Mouse (Mus musculus) gastrocnemius, postnatal 10 days (tissue): ENCODE measurements around the gene Fam131a. TPM values are rescaled to one million over a fixed set of nuclear protein-coding genes. Genes with fewer than 3 reads are reported as not detected.

Source experiments
- DNase-seq: peaks from one replicate; pipeline ENCODE4 v3.0.0; 2021; ENCODE audit warnings: mixed read lengths
- total RNA-seq, 2 experiments: library from RNA; stranded (reverse); gene quantifications; 2 replicates each; pipeline ENCODE4 v1.2.3; 2021

Gene Fam131a
- total RNA-seq, 2 experiments from 2014 or later, result 28.0 to 29.8 TPM

DNA sequence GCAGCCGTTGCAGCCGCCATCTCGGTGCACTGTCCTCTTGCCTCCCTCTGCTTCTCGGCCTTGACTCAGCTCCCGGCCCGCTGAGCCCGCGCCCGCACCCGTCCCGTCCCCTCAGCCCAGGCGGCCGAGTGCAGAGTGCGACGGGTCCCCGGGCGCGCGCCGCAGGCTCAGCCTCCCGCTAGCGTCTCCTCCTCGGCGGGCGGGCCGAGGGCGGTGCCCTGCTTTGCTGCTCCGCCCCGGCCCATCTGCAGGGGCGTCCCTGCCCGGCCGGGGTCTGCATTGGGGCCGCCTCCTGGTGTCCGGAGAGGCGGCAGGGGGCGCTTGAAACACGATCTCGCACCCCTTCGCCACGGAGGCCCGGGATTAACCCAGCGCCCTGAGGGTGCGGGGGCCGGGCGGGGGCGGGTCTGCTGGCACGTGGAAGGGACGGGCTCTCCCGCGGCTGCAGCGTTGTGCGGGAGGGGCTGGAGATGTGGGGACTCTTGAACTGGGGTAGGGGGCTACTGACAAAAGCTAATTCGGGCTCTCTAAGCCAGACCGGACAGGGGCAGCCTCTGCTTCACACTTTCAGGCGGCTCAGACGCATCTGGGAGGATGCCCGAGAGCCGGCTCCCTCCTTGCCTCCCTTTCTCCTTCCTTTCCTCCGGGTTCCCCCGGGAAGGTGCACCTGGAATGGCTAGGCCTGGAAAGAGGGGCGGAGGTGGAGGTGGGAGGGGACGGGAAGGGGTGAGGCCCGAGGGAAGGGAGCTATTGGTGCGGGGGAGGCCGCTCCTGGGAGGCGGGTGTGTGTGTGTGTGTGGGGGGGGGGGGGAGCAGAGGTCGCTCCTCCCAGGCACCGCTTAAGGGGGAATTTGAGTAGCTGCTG, 23.2 kb downstream of the Fam131a start:
- DNase-seq, result peak; percentile 76

DNA sequence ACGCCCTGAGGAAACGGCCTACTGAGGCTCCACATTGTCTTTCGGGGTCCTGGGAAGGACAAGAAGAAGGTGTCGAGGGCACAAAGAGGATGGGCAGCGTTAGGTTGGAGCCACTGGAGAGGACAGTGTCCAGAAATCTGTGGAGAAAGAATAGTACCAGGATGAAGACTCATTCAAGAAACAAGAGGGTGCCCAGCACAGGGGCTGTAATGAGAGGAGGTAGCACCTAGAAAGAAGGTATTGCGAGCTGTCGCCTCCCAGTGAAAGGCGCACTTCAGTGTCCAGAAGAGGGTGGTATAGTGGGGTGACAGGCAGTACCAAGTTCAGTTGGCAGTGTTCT, 23.8 kb downstream of the Fam131a start:
- no peak for DNase-seq

DNA sequence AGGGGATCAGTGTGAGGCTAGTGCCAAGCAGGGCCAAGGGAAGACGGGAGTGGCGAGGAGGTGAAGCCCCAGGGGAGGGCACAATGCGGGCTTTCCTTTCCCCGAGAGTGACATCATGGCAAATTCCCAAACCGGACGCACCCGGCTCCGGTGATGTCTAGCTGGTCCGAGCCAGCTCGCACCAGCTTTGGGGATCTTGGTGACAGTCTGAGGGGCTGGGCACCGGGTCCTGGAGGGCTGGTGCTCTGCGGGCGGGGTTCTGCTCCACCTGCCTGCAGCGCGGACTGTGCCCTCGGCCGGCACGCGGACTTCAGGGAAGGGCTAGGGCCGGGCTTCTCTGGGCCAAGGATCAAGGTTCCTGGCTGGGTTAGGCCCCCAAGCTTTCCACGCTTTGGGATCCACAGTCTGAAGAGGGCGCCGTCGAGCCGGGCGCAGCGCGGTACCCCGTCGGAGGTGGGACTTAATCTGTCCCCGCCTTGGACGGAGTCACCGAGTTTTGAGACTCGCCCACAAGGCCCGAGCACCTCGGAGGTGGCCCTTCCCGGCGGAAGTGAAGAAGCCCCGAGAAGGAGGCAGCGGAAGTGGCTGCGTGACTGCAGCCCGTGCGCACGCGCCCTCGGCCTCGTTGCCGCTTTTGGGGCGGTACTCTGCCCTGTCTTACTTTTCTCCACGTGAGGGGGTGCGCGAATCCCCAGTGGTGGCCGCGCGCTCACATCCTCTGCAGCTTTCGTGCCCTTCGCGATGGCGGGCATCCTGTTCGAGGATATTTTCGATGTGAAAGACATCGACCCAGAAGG, 24.3 kb downstream of the Fam131a start, which contains the start of the genes Polr2h and Clcn2:
TSS of gene Polr2h (plus strand) at position 485 of the 797 bp plus-strand sequence.
TSS of gene Clcn2 (minus strand) at position 566 of the 797 bp plus-strand sequence.
- peak; percentile 97 for DNase-seq

DNA sequence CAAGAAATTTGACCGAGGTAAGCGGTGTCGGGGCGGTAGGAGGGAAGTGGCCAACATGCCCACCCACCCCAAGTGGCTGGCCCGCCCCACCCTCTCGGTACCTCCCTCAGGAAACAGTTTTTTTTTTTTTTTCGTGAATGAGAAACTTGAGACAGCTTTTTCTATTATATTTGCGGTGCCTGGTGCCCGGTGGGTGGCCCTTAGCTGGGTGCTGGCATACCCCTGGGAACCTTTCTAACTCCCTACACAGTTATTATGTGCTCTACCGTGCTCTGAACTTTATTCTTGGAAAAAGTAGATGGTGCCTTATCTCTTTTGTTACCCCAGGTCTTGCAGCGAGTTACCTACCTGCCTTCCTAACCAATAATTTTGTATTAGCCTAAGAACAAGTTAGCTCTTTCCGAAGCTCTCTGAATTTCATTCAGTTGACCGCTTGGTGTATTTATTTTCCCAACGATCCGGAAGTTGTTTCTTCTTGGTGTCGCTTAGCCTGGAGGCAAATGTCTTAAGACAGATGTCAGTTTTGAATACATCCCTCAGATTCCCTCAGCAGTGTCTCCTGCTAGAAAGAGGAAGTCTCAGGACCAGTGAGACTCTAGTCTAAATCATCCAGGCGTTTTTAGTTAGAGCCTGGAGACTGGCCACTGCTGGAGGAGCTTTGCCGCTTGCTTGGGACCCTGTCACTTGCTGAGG, 25.1 kb downstream of the Fam131a start:
- no peak for DNase-seq

DNA sequence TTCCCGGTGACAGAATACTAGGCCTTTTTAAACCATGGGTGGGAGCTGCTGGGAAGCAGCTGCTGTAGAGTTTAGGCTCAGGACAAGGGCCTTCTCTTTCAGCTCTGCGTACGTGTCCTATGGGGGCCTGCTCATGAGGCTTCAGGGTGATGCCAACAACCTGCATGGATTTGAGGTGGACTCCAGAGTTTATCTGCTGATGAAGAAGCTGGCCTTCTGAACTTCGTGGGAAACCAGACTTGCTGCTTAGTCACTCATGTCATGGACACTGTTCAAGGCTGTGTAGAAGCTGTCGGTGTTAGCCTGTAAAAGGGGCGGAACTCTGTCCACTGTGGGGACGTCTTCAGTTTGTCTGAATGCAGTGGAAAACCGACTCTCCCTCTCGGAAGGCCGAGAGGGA, 28.8 kb downstream of the Fam131a start:
- DNase-seq, result no peak

DNA sequence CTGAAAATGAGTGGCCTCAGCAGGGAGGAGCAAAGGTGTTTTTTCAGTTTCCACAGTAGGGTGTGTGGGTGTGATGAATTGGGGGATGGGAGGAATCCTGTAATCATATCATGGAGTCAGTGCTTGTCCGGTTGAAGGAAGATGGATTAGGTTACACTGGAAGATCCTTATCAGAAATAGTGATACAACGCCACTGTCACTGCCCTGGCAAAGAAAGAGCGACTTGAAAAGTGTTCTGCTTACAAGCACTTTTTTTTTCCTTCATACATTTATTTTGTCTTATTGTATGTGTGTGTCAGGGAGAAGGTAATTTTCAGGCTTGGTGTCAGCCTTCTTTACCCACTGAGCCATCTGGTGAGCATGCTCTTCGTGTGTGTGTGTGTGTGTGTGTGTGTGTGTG, 29.7 kb downstream of the Fam131a start:
- no peak for DNase-seq

DNA sequence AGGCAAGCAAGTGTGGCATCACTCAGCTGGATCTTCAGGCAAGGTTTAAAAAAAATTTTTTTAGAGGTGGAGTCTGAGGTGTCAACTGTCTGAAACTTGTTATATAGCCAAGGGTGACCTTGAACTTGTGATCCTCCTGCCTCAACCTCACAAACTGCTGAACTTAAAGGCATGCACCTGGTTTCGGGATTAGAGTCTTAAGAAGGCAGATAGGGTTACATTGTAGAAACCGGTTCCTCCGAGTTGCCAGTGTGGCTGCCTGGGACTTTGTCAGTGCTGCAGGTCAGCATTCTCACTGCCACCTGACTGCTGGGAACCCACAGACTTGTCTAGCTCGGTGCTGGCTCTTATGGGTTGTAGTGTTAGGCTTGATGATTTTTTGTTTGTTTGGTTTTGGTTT, 30.2 kb downstream of the Fam131a start:
- no peak for DNase-seq

DNA sequence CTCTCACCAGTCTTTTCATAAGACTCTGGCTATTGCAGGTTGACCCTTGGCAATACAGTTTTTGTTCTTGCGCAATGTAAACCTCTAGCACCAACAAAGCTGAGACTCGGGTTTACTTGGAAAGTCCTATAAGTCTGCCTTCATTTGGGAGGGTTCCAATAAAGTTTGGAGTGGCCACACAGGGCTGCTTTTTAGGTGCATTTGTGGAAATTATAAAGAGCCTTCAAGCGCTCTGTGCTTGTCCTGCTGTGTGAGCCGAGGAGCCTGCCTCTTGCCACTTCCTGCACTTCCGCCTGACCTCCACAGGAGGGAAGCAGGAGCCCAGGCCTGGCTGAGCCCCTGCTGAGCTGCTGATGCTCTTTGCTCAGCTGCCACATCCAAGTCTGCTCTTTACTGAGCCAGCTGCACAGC, 31.3 kb downstream of the Fam131a start:
- peak; percentile 58 for DNase-seq

DNA sequence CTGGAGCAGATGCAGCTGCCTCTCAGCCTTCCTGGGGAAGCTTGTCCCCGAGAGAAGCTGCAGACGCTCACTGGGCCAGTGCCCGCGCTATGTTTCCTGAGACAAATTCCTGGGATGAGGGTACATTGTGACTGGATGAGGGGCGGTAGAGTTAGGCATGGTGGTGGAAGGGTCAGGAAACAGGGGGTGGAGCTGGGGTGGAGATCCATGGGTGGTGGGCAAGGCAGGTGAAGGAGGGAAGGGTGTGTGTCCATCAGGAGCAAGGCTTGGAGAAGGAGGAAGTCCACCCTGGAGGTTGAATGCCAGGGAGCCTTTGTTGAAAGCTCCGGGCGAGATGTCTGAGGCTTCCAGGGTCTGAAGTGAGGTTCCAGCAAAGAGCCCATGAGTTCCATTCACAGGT, 32.3 kb downstream of the Fam131a start:
- DNase-seq, result no peak

DNA sequence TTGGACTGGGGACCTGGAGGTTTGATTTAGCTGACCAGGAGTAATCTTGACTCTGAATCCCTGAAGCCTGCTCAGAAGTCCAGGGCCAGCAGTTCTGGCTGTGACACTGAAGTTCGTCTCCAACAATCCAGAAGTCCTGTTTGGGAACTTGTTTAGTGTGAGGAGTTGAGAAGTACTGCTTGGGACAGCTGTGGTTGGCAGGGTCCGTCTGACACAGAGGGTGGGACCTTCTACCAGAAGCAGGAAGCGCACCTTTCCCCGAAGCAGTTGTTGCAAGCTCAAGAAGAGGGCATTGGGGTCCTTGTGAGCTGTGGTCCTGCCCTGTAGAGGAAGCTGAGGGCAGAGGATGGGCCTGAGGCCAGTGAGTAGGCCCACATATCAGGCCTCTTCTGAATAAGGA, 32.7 kb downstream of the Fam131a start:
- no peak for DNase-seq

DNA sequence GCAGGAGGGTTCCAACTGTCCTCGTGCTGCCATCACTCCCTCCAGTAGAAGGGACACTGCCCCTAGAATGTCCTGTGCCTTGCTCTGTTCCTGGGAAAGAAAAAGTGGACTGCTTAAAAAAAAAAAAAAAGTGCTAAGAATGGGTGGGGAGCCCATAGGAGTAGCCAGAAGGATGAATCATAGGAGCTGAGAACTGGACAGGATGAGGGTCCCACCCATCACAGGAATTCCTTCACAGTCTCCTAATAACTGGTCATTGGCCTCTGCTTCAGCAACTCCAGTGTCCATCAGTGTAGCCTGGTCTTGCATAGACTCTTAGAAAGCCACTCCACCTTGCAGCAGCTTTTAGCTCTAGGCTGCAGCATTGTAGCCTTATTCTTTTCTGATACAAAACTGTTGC, 33.3 kb downstream of the Fam131a start:
- DNase-seq, result no peak

DNA sequence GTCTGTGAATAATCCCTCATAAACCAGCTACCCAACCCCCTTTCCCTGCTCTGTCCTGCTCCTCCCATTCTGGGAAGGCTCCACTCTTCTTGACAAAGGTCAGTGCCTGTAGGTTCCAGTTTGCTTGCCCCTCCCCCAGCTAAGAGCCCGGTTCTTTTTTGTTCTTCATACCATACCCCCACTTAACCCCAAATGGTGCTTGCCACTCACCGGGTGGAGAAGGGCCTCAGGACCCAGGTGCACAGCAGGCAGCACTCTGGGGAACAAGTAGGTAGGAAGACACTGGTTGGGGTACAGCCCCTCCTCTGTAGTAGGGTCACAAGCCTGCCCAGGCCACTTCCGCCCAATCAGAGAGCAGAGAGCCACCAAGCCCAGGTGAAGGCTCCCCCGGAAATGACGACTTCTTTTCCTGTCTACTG, 37.3 kb downstream of the Fam131a start:
- no peak for DNase-seq

DNA sequence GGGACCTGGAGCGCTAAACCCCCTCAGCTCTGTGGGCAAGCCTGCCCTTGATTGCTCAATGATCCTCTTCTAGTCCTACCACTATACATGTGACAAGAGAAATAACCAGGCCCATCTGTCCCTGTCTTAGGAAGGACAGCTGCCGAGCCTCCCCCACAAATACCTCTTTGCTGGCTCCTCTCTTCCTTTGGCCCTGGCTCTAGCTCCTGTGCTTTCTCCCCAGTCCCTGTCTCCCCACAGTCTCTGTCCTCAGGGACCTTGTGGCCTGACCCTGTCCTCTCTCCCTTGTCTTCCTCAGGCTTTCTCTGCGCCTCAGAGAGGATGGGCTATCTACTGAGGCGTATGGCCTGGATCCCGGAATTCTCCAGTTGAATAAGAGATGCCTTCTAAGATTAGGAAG, 38.6 kb downstream of the Fam131a start:
- DNase-seq, result no peak

DNA sequence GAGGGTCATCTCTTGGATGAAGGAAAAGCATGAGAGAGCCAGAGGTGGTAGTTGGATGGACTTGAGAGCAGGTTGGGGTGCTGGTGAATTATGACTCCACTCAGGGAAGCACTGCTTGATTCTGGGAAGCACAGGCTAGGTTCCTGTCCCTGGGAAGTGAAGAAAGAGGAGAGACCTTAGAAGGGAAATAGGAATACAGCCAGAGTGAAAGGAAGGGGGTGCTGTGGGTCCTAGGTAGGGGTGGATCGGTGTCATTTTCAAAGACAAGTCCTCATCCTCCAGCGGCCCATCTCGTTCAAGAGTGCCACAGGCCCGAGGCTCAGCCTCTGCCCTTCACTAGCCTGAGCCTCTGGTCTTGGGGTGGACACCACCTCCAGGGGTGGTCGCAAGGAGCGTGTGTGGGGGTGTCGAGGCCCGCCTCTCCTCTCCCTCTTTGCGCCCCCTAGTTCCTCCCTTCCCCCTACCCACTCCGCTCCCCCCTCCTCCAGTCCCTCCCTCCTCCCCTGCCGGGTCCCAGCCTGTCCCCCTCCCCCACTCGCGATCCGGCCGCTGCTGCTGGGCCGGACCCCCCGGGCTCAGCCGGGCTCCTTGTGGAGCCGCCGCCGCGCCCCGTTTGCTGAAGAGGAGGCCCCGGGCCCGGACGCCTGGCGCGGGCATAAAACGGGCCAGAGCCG, 39.3 kb downstream of the Fam131a start:
- no peak for DNase-seq

DNA sequence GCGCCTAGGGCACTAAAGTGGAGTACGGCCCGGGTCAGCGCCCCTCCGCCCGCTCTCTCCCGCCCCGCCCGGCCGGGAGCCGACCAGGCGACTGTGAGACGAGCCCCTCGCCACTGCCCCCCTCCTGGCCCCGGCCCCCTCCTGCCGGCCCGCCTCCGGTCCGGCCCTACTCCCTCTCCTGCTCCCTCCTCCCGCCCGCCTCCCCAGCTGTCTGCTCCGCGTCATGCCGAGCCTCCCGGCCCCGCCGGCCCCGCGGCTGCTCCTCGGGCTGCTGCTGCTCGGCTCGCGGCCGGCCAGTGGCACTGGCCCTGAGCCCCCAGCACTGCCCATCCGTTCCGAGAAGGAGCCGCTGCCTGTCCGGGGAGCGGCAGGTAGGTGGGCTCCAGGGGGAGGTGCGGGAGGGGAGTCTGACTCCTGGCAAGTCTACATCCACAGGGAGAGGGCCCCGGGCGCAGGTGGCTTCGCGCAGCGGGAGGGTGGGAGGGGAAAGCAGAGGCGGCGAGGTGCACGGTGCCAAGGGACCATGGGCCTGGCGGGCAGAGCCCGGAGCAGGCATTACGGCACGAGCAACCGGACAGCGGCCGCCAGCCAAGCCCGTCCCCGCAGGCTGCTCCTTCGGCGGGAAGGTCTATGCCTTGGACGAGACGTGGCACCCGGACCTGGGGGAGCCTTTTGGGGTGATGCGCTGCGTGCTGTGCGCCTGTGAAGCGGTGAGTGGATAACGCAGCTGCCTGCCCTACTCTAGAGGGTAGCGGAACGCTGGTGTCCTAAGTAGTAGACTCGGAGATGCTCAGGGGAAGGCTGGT, 40.1 kb downstream of the Fam131a start, which contains the start of gene Chrd:
TSS of gene Chrd (plus strand) at position 203 of the 806 bp plus-strand sequence.
- peak; percentile 81 for DNase-seq

DNA sequence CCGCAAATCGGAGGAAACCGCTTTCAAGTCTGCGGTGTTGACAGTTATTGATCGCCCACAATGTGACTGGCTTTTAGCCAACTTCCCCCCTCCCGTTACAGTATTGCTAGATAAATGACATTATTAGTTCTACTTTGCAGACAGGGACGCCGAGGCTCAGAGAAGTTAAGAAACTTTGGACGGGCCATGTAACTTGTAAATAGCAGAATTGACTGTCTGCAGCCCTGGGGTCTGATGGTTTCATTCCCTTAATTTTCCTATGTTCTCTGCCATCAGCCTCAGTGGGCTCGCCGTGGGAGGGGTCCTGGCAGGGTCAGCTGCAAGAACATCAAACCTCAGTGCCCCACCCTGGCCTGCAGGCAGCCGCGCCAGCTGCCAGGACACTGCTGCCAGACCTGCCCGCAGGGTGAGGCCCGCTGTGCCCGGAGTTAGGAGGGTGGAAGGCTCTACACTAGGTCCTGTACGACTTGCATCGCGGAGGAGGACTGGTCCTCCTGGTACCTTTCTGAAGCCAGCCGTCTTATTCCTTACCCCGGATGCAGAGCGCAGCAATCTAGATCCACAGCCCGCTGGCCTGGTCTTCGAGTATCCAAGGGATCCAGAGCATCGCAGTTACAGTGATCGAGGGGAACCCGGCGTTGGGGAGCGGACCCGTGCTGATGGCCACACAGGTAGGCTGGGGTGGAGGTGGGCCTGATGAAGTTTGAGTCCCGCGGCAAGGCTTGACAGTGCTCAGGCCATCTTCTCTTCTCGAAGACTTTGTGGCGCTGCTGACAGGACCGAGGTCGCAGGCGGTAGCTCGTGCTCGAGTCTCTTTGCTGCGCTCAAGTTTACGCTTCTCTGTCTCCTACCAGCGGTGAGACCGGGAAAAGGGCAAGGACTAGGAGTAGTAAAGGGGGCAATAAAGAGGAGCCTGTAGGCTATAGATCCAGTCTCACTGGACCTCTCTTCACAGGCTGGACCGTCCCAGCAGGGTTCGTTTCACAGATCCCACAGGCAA, 41.0 kb downstream of the Fam131a start, which contains the start of gene Thpo:
TSS of gene Thpo (minus strand) at position 781 of the 1,000 bp plus-strand sequence.
- DNase-seq, result no peak

DNA sequence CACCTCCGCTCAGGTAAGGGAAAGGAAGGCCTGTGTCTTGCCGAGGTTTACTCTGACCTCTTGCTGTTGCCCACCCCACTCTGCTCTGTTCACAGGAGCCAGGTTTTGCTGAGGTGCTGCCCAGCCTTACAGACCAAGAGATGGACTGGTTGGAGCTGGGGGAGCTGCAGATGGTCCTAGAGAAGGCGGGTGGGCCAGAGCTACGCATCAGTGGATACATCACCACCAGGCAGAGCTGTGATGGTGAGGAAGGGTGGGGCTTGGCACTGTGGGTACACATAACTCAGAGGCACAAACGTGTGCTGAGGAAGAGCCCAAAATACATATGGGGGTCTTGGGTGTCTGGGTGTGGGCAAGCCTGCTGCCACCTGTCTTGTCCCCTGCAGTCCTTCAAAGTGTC, 42.6 kb downstream of the Fam131a start:
- DNase-seq, result no peak

DNA sequence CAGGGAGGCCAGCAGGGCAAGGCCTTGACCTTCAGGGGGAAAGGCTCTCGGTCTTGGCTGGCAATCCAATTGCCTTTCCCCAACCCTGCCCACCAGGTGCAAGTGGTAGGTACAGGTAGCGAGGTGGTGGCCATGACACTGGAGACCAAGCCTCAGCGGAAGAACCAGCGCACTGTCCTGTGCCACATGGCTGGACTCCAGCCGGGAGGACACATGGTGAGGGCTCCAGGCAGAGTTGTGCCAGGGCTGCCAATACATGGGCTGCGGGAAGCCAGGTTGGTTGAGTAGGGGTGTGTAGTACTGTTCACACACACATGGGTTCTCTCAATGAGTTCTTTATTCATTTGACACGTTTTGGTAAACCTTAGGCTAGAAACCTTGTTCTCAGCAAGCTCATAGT, 43.1 kb downstream of the Fam131a start:
- no peak for DNase-seq

DNA sequence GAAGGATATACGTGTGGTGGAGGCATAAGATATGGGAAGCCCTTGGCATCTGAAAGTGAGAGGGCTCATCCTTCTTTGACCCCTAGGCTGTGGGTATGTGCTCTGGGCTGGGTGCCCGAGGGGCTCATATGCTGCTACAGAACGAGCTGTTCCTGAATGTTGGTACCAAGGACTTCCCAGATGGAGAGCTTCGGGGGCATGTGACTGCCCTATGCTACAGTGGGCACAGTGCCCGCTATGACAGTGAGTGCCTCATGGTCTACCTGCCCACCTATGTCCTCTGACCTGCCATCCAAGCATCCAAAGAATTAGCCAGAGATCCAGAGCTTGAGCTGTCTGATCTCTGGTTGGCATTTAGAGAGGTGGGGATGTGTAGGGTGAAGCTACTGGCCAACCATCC, 43.8 kb downstream of the Fam131a start:
- DNase-seq, result no peak

DNA sequence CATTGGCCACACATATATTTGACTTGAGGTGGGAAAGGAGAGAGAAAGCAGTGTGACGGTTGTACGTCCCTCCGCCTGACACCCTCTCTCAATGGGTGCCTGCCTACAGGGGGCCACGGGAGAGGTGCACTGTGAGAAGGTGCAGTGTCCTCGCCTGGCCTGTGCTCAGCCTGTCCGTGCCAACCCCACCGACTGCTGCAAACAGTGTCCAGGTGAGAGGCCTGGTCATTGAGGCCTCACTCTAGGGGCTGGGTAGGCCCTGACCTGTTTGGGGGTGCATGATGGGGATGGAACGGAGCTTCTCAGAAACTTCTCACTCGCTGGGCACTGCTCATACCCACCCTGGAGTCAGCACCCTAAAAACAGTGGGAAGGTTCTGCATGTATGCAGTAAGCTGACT, 46.8 kb downstream of the Fam131a start:
- DNase-seq, result no peak
